Mouse (Mus musculus) brown adipose tissue, adult 24 weeks (tissue): Measurements from ENCODE around the gene Trappc12. TPM values are rescaled to one million over a fixed set of nuclear protein-coding genes. Genes with fewer than 3 reads are reported as not detected.

Experiments
- H3K27ac ChIP-seq: fragments of 200-500 bp; replicated peaks from 2 replicates; pipeline ENCODE4 v1.5.1; 2012; ENCODE audit warnings: low read depth, mild to moderate bottlenecking, low read length
- H3K4me1 ChIP-seq: fragments of 200-500 bp; 2 replicates; pipeline ENCODE4 v1.6.1; 2012; ENCODE audit warnings: low read length, mixed read lengths; ENCODE audit not compliant: control insufficient read depth, insufficient read depth, insufficient read length
- H3K4me3 ChIP-seq: fragments of 200-500 bp; 2 replicates; pipeline ENCODE4 v1.5.1; 2012; ENCODE audit warnings: low read depth, mild to moderate bottlenecking, low read length, moderate library complexity; ENCODE audit not compliant: insufficient read depth
- polyA plus RNA-seq: library from polyadenylated mRNA; stranded (reverse); fragments of >200 nt; gene quantifications from 2 replicates; pipeline ENCODE4 v1.2.4, GENCODE M21; 2012; ENCODE audit not compliant: missing spikeins, insufficient read depth, insufficient read length

Trappc12 gene
- 13.4 and 17.6 TPM in 2 replicates for polyA plus RNA-seq

- Histone ChIP-seq H3K4me3 (peak within 1 kb of the TSS; percentile 81), H3K4me1 (peaks cover 5% of the 10 kb centered on the region; the same call in 1 of the 2 replicates), H3K27ac (peak within 1 kb of the TSS; percentile 57)
Measured at GRCm38 (mm10) chr12:28750021-28750633, at the start of gene Trappc12. Gene Trappc12, minus strand, starts transcription at chr12:28750472.

GRCm38 (mm10) chr12:28799798-28800411, 49.6 kb upstream of the Trappc12 start:
- Histone ChIP-seq H3K4me3 (no peak overlapping the region), H3K27ac (peak overlapping the region; percentile 25; the same call in 1 of the 2 replicates), H3K4me1 (peaks cover 12% of the 10 kb centered on the region)

- no peak overlapping the region for H3K4me3 ChIP-seq
- H3K27ac ChIP-seq: no peak overlapping the region
- peaks cover 8% of the 10 kb centered on the region for H3K4me1 ChIP-seq
Measured at GRCm38 (mm10) chr12:28796881-28797420, 46.7 kb upstream of the Trappc12 start.

- Histone ChIP-seq H3K27ac (no peak overlapping the region), H3K4me3 (no peak overlapping the region), H3K4me1 (no peaks in the 10 kb centered on the region; the same call in 1 of the 2 replicates)
Measured at GRCm38 (mm10) chr12:28795041-28795440, 44.8 kb upstream of the Trappc12 start.

- no peaks in the 10 kb centered on the region for H3K4me1 ChIP-seq
- no peak overlapping the region for H3K27ac ChIP-seq
- H3K4me3 ChIP-seq: no peak overlapping the region
Measured at GRCm38 (mm10) chr12:28793715-28794114, 43.4 kb upstream of the Trappc12 start.

GRCm38 (mm10) chr12:28792613-28793012, 42.3 kb upstream of the Trappc12 start:
- no peak overlapping the region for H3K4me3 ChIP-seq
- H3K27ac ChIP-seq: no peak overlapping the region
- H3K4me1 ChIP-seq: no peaks in the 10 kb centered on the region

DNA sequence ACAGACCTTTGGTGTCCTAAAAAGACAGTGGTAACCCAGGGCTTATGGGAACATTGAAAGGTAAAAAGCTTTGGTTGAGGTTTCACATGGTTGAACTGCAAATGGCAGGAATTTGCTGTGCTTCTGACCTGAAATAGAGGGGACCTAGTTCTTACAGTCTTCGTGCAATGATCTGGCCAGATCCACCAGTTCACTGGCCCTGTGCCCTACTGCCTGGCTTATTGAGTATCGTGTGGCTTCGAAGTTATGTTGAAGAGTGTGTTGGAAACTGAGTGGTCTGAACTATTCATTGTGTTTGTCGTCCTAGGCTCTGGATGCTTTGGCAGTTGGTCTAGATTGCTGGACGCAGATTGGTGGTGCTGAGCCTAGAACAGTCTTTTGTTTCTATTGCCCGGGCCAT, 36.0 kb upstream of the Trappc12 start:
- Histone ChIP-seq H3K4me1 (no peaks in the 10 kb centered on the region), H3K4me3 (no peak overlapping the region), H3K27ac (no peak overlapping the region)

DNA sequence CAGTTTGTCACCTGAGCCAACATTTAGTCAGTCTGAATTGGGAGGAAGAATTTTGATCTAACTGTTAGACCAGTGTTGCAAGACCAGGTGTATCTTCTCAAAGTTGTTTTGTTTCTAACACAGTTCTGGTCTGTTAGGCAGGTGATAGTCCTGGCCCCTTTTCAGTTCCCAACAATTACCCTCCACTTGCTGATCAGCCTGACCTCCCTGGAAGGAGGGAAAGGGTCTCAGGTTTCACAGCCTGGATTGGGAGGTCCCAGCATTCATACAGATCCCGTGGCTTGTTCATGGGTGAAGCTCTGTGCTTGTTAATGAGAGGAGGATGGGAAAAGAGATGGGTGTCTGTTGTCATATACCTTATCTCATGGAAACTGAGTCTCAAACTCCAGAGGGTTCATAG, 35.0 kb upstream of the Trappc12 start:
- Histone ChIP-seq H3K4me1 (no peaks in the 10 kb centered on the region), H3K4me3 (no peak overlapping the region), H3K27ac (no peak overlapping the region)

DNA sequence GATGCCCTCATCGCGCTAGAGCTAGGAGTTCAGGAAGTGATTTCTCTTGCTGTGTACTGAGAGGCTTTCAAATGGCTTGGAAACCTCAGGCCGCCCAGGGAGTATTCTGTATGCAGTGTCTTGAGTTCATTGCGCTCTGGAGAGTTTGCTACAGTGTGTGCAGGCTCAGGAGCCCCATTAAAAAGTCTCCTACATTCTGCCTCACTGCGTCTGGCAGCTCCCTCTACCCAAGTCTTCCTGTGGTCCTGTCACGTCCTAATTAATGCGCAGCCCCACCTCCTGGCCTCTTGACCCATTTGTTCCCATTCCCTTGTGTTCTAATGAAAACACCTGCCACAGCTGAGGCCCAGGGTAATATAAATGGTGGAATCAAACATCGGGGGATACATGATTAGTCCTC, 34.6 kb upstream of the Trappc12 start:
- H3K27ac ChIP-seq: no peak overlapping the region
- 0 out of 2 replicates have a peak, but pooled peaks cover 3% of the 10 kb centered on the region for H3K4me1 ChIP-seq

DNA sequence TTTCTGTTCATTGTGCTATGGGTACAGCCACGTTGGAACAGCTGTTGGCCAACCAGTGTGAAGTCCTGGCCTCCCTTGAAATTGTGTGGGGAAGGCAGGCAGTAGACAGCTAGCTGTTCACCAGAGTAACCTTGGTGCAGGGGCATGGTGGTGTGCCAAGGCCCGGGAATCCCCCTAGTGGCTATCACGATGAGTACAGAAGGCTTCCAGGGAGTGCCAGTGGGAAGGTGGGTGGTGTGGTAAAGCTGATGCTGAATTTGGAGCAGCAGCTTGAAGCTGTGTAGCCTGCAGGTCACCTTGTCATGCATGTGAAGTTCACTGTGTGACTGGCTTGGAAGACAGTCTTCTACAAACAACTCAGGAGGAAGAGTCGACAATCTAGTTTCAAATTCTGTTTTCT, 34.1 kb upstream of the Trappc12 start:
- H3K4me3 ChIP-seq: no peak overlapping the region
- H3K27ac ChIP-seq: no peak overlapping the region
- 0 out of 2 replicates have a peak, but pooled peaks cover 4% of the 10 kb centered on the region for H3K4me1 ChIP-seq

More for the DNA sequence above, 34.6 kb upstream of the Trappc12 start:
- no peak overlapping the region for H3K4me3 ChIP-seq

GRCm38 (mm10) chr12:28782637-28783036, 32.4 kb upstream of the Trappc12 start:
- Histone ChIP-seq H3K27ac (no peak overlapping the region), H3K4me1 (0 out of 2 replicates have a peak, but pooled peaks cover 4% of the 10 kb centered on the region), H3K4me3 (no peak overlapping the region)

DNA sequence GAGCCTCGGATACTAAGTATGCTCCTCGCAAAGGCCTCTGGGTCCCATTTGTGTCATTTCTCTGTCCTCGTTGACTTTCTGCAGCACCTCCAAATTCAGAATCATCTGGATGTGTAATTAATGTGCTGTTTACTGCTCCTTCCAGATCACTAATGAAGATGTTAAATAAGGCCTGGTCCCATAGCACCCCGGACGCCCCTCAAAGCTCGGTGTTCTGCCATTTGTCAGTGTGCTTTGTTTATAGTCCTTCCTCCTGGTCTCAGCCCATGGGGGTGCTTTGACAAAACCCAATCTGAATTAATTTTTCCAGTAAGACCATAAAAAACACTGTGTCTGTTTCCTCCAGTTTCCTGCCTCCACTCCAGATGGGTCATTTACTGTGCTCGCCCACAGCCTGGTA, 29.9 kb upstream of the Trappc12 start:
- Histone ChIP-seq H3K4me3 (no peak overlapping the region), H3K27ac (no peak overlapping the region), H3K4me1 (0 out of 2 replicates have a peak, but pooled peaks cover 4% of the 10 kb centered on the region)

GRCm38 (mm10) chr12:28775627-28776026, 25.4 kb upstream of the Trappc12 start:
- Histone ChIP-seq H3K4me3 (no peak overlapping the region), H3K4me1 (0 out of 2 replicates have a peak, but pooled peaks cover 4% of the 10 kb centered on the region), H3K27ac (no peak overlapping the region)

DNA sequence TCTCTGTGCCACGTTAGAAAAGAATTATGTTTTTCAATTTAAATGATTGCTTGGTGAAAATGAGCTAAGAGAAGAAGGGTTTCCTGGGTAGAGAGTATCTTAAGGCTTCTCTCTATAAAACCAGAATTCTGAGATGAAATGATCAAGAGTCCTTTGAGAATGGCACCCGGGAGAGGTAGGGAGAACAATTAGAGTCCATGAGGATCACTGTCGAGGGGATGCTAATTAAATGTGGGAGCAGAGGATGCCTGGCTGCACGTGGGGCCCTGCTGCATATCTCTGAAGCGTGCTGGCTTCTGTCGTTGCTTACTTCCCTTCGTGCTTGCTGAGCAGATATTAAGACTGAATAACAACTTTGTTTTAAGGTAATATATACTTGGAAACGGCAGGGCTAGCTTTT, 24.8 kb upstream of the Trappc12 start:
- no peak overlapping the region for H3K4me3 ChIP-seq
- H3K27ac ChIP-seq: no peak overlapping the region
- H3K4me1 ChIP-seq: 0 out of 2 replicates have a peak, but pooled peaks cover 4% of the 10 kb centered on the region

GRCm38 (mm10) chr12:28773815-28774214, 23.5 kb upstream of the Trappc12 start:
- H3K27ac ChIP-seq: no peak overlapping the region
- no peaks in the 10 kb centered on the region for H3K4me1 ChIP-seq
- H3K4me3 ChIP-seq: no peak overlapping the region
